Mouse (Mus musculus): ENCODE data around the gene Dennd4c.

GRCm38 (mm10) chr4:86885790-86886159 is 137.4 kb downstream of the Dennd4c start:
- no peak for TF ChIP-seq EP300 (IDR thresholded peaks at IDR 0.05)
- no peak for TF ChIP-seq CTCF (IDR thresholded peaks at IDR 0.05)
